Mouse (Mus musculus) MN1 (cell line): ENCODE data around the gene Gm14781.
"Not testable (repeated sequence)": the region's sequence is repeated elsewhere in the genome, so short reads cannot be mapped to it uniquely, and the experiment has no call there.

Experiments
- DNase-seq: peaks from one replicate; pipeline ENCODE4 v3.0.0-alpha.2; 2016; ENCODE audit warnings: low spot score

Gm14781 gene

DNA sequence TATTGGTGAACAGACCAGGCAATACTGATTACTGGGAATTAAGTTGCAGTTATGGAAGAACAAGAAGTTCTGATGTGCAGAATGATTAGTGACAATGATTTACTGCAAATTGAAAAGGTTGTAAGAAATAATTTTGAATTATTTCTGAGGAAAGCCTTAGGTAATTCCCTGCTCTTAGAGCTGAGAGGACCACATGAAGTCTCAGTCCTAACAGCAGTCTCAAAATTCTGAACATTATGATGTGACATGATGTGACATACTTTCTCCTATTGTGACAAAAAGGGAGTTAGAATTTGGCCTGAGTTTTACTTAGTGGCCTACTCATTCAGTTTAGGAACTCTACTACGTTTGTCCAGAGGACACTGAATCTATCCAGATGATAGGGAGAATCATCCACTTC is at the start of gene Gm14781:
TSS of gene Gm14781 (plus strand) at position 301 of the 400 bp plus-strand sequence.
- not testable (repeated sequence) for DNase-seq

DNA sequence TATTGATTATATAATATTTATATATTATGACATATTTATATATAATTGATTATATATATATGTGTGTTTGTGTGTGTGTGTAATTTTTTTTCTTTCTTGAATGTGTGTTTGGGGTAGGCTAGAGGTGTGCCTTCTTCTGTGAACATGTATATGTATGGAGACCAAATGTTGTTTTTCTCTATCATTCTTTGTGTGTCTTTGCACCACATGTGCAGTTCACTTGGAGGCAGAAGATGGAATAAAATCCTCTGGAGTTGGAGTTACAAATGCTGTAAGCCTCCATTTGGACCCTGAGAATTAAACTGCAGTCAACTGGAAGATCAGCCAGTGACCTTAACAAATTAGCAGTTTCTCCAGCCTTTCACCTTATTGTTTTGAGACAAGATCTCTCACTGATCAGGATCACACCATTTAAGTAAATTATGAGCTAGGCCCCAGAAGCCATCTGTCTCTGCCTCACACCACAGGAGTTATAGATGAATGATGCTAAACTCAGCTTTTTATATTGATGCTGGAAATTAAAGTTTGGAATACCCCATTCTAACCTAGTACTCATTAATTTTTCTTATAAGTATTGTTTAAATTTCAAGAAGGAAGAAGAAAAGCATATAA is 23.1 kb downstream of the Gm14781 start:
- not testable (repeated sequence) for DNase-seq
